Mouse (Mus musculus): ENCODE data around the gene Gm20736.
"Not testable (repeated sequence)": the region's sequence is repeated elsewhere in the genome, so short reads cannot be mapped to it uniquely, and the experiment has no call there.

Gm20736 gene

GRCm38 (mm10) chrY:65377390-65377789, at the start of gene Gm20736:
Gene Gm20736, plus strand, starts transcription at chrY:65377690.
- not testable (repeated sequence) for DNase-seq (ENCODE audit: low spot score)

All from spleen, adult 12 weeks (tissue).